Mouse (Mus musculus): ENCODE measurements at regions not wholly inside any gene's neighbourhood (a gene's known extent, or its start where the extent isn't known, plus 50 kb on each side); places are given as distances from the start of the nearest gene placed in this dataset.

- DNase-seq (ENCODE audit: low spot score) (no peak), ATAC-seq (ENCODE audit: insufficient read depth, low read depth) (no peak)
- Histone ChIP-seq H3K9me3 (replicated peaks; ENCODE audit: control insufficient read depth, low read length) (no peaks in the 10 kb centered on the region), H3K27ac (ENCODE audit: low read depth) (no peak overlapping the region), H3K36me3 (replicated peaks; ENCODE audit: control insufficient read depth, insufficient read depth, low read length) (no peaks in the 10 kb centered on the region), H3K4me2 (ENCODE audit: low read depth, low read length) (no peak overlapping the region), H3K4me1 (ENCODE audit: control insufficient read depth, insufficient read depth) (no peaks in the 10 kb centered on the region), H3K27me3 (ENCODE audit: control insufficient read depth, insufficient read depth, low read length) (no peaks in the 10 kb centered on the region), H3K9ac (replicated peaks; ENCODE audit: low read depth, low read length) (no peak overlapping the region), H3K4me3 (ENCODE audit: low read depth, low read length) (no peak overlapping the region)
- WGBS: 81% methylated on average over 9 of the region's 9 CpGs
- no peak for TF ChIP-seq CTCF (IDR thresholded peaks at IDR 0.05; ENCODE audit: low read depth)
Observed at GRCm38 (mm10) chr14:25180126-25180525, 278.9 kb upstream of the Zmiz1 start.

- DNase-seq (ENCODE audit: low spot score) (no peak), ATAC-seq (ENCODE audit: insufficient read depth, low read depth) (no peak)
- Histone ChIP-seq H3K27me3 (ENCODE audit: control insufficient read depth, insufficient read depth, low read length) (no peaks in the 10 kb centered on the region), H3K36me3 (replicated peaks; ENCODE audit: control insufficient read depth, insufficient read depth, low read length) (no peaks in the 10 kb centered on the region), H3K4me2 (ENCODE audit: low read depth, low read length) (no peak overlapping the region), H3K4me3 (ENCODE audit: low read depth, low read length) (no peak overlapping the region), H3K4me1 (ENCODE audit: control insufficient read depth, insufficient read depth) (peaks cover 9% of the 10 kb centered on the region), H3K9me3 (replicated peaks; ENCODE audit: control insufficient read depth, low read length) (no peaks in the 10 kb centered on the region), H3K9ac (replicated peaks; ENCODE audit: low read depth, low read length) (no peak overlapping the region), H3K27ac (ENCODE audit: low read depth) (no peak overlapping the region)
- WGBS: 61% methylated on average over 2 of the region's 2 CpGs
- no peak for TF ChIP-seq CTCF (IDR thresholded peaks at IDR 0.05; ENCODE audit: low read depth)
- TF ChIP-seq EP300 (IDR thresholded peaks at IDR 0.05; ENCODE audit: low read depth): no peak
Observed at GRCm38 (mm10) chr14:25181406-25181805, 277.6 kb upstream of the Zmiz1 start.

GRCm38 (mm10) chr14:25184042-25184441, 274.9 kb upstream of the Zmiz1 start:
- Histone ChIP-seq H3K36me3 (replicated peaks; ENCODE audit: control insufficient read depth, insufficient read depth, low read length) (no peaks in the 10 kb centered on the region), H3K4me1 (ENCODE audit: control insufficient read depth, insufficient read depth) (peaks cover 14% of the 10 kb centered on the region), H3K4me2 (ENCODE audit: low read depth, low read length) (no peak overlapping the region), H3K9ac (replicated peaks; ENCODE audit: low read depth, low read length) (no peak overlapping the region), H3K27ac (ENCODE audit: low read depth) (no peak overlapping the region), H3K27me3 (ENCODE audit: control insufficient read depth, insufficient read depth, low read length) (no peaks in the 10 kb centered on the region), H3K4me3 (ENCODE audit: low read depth, low read length) (no peak overlapping the region), H3K9me3 (replicated peaks; ENCODE audit: control insufficient read depth, low read length) (no peaks in the 10 kb centered on the region)
- no peak for ATAC-seq (ENCODE audit: insufficient read depth, low read depth)
- DNase-seq (ENCODE audit: low spot score): no peak
- WGBS: 44% methylated on average over 5 of the region's 5 CpGs
- TF ChIP-seq EP300 (IDR thresholded peaks at IDR 0.05; ENCODE audit: low read depth) (no peak), CTCF (IDR thresholded peaks at IDR 0.05; ENCODE audit: low read depth) (no peak)

GRCm38 (mm10) chr14:25184875-25185274, 274.1 kb upstream of the Zmiz1 start:
- H3K27ac ChIP-seq (ENCODE audit: low read depth): no peak overlapping the region
- no peaks in the 10 kb centered on the region for H3K9me3 ChIP-seq (replicated peaks; ENCODE audit: control insufficient read depth, low read length)
- 79% methylated on average over 1 of the region's 1 CpGs for WGBS
- peaks cover 14% of the 10 kb centered on the region for H3K4me1 ChIP-seq (ENCODE audit: control insufficient read depth, insufficient read depth)
- no peak overlapping the region for H3K4me2 ChIP-seq (ENCODE audit: low read depth, low read length)
- H3K9ac ChIP-seq (replicated peaks; ENCODE audit: low read depth, low read length): no peak overlapping the region
- DNase-seq (ENCODE audit: low spot score) (no peak), ATAC-seq (ENCODE audit: insufficient read depth, low read depth) (no peak)
- no peak for TF ChIP-seq CTCF (IDR thresholded peaks at IDR 0.05; ENCODE audit: low read depth)
- no peak for TF ChIP-seq EP300 (IDR thresholded peaks at IDR 0.05; ENCODE audit: low read depth)
- no peaks in the 10 kb centered on the region for H3K27me3 ChIP-seq (ENCODE audit: control insufficient read depth, insufficient read depth, low read length)
- no peak overlapping the region for H3K4me3 ChIP-seq (ENCODE audit: low read depth, low read length)
- H3K36me3 ChIP-seq (replicated peaks; ENCODE audit: control insufficient read depth, insufficient read depth, low read length): no peaks in the 10 kb centered on the region

GRCm38 (mm10) chr14:25185556-25185958, 273.4 kb upstream of the Zmiz1 start:
- 49% methylated on average over 10 of the region's 10 CpGs for WGBS
- Histone ChIP-seq H3K4me2 (ENCODE audit: low read depth, low read length) (no peak overlapping the region), H3K36me3 (replicated peaks; ENCODE audit: control insufficient read depth, insufficient read depth, low read length) (no peaks in the 10 kb centered on the region), H3K27ac (ENCODE audit: low read depth) (no peak overlapping the region), H3K4me3 (ENCODE audit: low read depth, low read length) (no peak overlapping the region), H3K4me1 (ENCODE audit: control insufficient read depth, insufficient read depth) (peaks cover 14% of the 10 kb centered on the region), H3K27me3 (ENCODE audit: control insufficient read depth, insufficient read depth, low read length) (no peaks in the 10 kb centered on the region), H3K9ac (replicated peaks; ENCODE audit: low read depth, low read length) (no peak overlapping the region), H3K9me3 (replicated peaks; ENCODE audit: control insufficient read depth, low read length) (no peaks in the 10 kb centered on the region)
- no peak for TF ChIP-seq CTCF (IDR thresholded peaks at IDR 0.05; ENCODE audit: low read depth)
- no peak for DNase-seq (ENCODE audit: low spot score)
- ATAC-seq (ENCODE audit: insufficient read depth, low read depth): peak; percentile 50

GRCm38 (mm10) chr14:25185959-25186771, 272.8 kb upstream of the Zmiz1 start:
- Histone ChIP-seq H3K4me2 (ENCODE audit: low read depth, low read length) (no peak overlapping the region), H3K27me3 (ENCODE audit: control insufficient read depth, insufficient read depth, low read length) (no peaks in the 10 kb centered on the region), H3K4me1 (ENCODE audit: control insufficient read depth, insufficient read depth) (peaks cover 14% of the 10 kb centered on the region), H3K27ac (ENCODE audit: low read depth) (no peak overlapping the region), H3K4me3 (ENCODE audit: low read depth, low read length) (no peak overlapping the region), H3K9ac (replicated peaks; ENCODE audit: low read depth, low read length) (no peak overlapping the region), H3K9me3 (replicated peaks; ENCODE audit: control insufficient read depth, low read length) (no peaks in the 10 kb centered on the region), H3K36me3 (replicated peaks; ENCODE audit: control insufficient read depth, insufficient read depth, low read length) (no peaks in the 10 kb centered on the region)
- TF ChIP-seq CTCF (IDR thresholded peaks at IDR 0.05; ENCODE audit: low read depth) (no peak), EP300 (IDR thresholded peaks at IDR 0.05; ENCODE audit: low read depth) (no peak)
- ATAC-seq (ENCODE audit: insufficient read depth, low read depth) (peak; percentile 39; the same call in 1 of the 2 replicates), DNase-seq (ENCODE audit: low spot score) (peak; percentile 73)
- WGBS: 31% methylated on average over 14 of the region's 14 CpGs
